Mouse (Mus musculus): ENCODE measurements at regions not wholly inside any gene's neighbourhood (a gene's known extent, or its start where the extent isn't known, plus 50 kb on each side); places are given as distances from the start of the nearest gene placed in this dataset.

DNA sequence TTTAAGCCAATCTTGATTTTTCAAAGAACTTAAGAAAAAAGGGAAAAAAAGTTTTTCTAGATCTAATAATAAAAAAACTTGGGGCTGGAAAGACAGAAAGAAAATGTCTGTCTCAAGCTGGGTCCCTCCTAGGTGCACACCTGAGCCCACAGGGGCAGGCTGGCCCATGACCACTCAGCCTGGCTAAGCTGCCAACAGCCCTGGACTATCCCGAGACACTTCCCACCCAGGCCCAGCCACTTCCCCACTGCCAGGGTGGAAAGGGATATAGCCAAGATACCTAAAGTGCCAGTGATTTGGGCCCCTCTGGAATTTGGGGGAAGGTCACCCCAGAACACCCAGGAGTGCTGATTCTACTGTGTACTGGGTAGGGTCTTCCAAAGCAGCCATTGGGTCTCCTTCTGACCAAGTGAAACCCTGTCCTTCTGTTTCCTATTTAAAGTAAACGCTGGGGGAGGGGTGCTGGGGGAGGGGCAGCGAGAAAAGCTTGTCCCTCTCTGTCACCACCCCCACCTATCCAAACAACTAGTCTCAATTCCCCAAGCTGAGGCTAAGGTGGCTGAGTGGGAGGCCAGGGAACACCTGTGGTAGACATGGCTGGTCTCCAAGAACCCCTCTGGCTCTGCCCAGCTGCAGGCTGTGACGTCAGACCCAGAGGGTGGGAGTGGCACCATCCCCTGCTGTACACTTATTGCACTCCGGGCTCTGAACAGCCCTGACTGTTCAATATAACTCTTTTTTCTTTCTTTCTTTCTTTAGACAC is 62.6 kb downstream of the Mcfd2 start:
- TF ChIP-seq CTCF (IDR thresholded peaks at IDR 0.05; ENCODE audit: control insufficient read depth, insufficient read depth, insufficient read length) (no peak), USF1 (IDR thresholded peaks at IDR 0.05; ENCODE audit: low read depth) (no peak), CEBPB (IDR thresholded peaks at IDR 0.05; ENCODE audit: low read depth) (no peak), MAX (IDR thresholded peaks at IDR 0.05) (no peak), MYOG (IDR thresholded peaks at IDR 0.05; ENCODE audit: control insufficient read depth, extremely low read depth, insufficient read length) (no peak), FOSL1 (IDR thresholded peaks at IDR 0.05; ENCODE audit: insufficient read depth, low read length, poor library complexity, severe bottlenecking) (no peak)

All from C2C12 (cell line).